Mouse (Mus musculus) ES-Bruce4 (cell line): Measurements from ENCODE around the gene Cd300ld3.

Experiments
- CTCF ChIP-seq: IDR thresholded peaks from one replicate; pipeline ENCODE4 v1.8.1; 2011; ENCODE audit warnings: low read depth, low read length
- POLR2A ChIP-seq: IDR thresholded peaks from one replicate; pipeline ENCODE4 v1.8.1; 2011; ENCODE audit warnings: low read length; ENCODE audit not compliant: insufficient read depth

DNA sequence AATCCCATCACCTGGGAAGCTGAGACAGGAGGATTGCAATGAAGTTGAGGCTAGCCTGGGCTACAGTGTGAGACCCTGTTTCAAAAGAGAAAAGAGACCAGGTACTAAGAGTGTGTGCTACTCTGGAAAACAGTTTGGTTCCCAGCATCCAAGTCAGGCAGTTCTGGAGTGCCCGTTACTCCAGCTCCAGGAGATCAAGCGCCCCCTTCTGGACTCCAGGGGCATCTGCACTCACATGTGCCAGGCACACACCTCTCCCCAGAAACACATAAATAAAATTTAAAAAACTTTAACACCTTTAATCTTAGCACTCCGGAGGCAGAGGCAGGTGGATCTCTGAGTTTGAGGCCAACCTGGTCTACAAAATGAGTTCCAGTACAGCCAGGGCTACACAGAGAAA, 33.2 kb upstream of the Cd300ld3 start:
- TF ChIP-seq POLR2A (no peak), CTCF (peak; percentile 37)
